Mouse (Mus musculus): ENCODE data around the gene Cptp.

GRCm38 (mm10) chr4:155899355-155899754, 30.1 kb upstream of the Cptp start:
- TF ChIP-seq CTCF (IDR thresholded peaks at IDR 0.05; ENCODE audit: extremely low read depth, insufficient read length, insufficient replicate concordance, low read depth, low read length) (no peak), POLR2A (IDR thresholded peaks at IDR 0.05; ENCODE audit: low read depth, low read length) (no peak)

All from small intestine, adult 2 months (tissue).